Mouse (Mus musculus) right cerebral cortex, adult 18-20 months (tissue): ENCODE measurements at regions not wholly inside any gene's neighbourhood (a gene's known extent, or its start where the extent isn't known, plus 50 kb on each side); places are given as distances from the start of the nearest gene placed in this dataset.

Experiments used
- DNase-seq: peaks from one replicate; pipeline ENCODE4 v3.0.0; 2022; ENCODE audit warnings: mixed read lengths

DNA sequence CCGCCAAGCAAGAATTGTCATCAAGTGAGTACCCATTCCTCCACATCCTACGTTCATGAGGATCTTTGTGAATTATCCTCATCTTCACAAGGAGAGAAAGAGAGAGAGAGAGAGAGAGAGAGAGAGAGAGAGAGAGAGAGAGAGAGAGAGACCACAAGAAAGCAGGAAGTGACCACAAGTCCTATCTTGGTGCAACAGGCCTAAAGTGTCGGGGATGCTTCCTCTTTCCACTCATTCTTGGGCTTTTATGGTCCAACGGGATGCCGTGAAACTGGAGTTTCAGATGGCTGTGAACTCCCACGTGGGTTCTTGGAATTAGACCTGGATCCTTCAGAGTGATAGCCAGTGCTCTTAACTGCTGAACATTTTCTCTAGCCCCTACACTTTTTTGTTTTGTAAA, 53.1 kb upstream of the Rai14 start:
- DNase-seq = no peak

DNA sequence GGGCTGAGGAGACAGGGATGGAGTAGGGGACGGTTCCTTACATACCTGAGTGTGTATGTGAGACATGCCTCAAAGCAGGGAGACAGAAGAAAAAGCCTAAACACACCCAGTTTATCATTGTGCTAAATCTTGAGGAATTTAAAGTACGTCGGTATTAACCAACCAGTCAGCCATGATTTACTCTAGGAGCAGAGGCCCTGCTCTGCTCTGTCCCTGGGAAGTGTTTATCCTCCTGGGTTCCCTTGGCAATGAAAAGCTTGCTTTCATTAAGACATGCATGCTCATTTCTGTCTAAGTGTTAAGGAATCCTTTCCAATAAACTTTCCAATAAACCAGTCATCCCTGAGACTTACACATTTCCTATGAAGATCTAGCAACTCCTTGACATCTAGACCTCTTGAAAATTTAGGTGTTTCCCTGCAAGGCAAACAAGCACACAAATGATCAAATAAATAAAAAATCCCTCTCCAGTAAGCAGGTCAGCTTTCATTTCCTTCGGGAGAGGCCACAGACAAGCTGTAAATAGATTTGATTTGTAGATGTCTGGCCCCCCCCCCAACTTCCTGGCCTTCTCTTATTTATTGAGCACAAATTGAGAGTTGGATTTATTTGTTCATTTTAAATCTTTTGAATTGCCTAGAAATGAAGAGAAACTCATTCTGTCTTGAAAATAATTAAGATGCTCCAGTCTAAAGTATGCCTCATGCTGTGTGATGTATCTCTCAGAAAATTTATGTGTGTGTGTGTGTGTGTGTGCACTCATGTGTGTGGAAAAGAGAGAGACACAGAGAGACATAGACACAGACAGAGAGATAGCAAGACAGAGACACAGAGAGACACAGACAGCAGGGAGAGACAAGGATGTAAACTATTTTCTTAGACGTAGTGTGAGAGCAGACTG, 56.2 kb upstream of the Rai14 start:
- no peak for DNase-seq

DNA sequence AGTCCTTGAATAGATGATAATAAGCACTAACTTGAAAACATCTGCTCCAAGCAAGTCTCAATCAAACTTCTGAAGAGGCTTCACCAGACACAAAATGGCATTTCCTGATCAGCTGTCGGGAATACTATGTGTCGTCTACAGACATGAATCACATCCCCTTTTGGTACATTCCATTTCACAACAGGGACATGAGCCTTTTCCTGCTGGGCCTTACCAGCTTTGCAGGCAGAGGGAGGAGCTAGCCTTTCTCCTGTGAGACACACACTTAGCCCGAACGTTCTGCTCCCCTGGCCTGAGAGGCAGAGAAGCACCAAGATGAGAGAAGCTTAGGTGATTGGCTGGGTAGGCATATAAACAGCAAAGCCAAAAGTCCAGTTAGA, 56.9 kb upstream of the Rai14 start:
- no peak for DNase-seq

DNA sequence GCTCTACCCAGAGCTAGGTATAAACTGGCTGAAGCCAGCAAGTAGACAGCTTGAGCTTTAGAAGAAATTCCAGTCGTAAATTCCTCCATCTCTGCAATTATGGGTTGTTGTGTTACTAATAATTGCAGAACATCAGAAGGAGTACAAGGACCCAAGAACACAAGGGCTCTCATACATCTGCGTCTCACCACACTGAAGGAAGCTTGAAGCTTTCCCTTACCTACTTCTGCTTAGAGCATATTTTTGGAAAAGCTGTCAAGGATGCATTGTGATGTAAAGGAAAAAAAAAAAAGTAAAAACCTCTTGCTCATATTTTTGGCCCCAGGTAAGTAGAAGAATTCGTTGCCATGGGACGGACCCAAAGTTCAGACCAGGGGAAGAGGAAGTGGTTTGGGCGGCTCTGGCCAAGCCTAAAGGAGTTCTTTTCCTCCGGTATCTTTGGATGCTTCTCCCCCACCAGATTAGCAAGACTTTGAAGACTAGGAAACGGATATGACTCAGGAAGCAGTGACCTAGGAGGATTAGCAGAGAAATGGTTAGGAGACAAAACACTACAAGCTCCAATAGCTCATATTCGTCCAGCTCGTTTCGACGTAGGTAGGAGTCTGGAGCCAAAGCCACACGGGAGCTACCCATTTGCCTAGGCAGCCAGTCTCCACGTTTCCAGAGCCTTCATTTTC, 65.7 kb upstream of the Rai14 start:
- no peak for DNase-seq

- DNase-seq = no peak
These were observed 74.9 kb upstream of the Rai14 start for GRCm38 (mm10) chr15:10789371-10789770.

- DNase-seq = no peak
These were observed 76.6 kb upstream of the Rai14 start for GRCm38 (mm10) chr15:10790862-10791497.

DNA sequence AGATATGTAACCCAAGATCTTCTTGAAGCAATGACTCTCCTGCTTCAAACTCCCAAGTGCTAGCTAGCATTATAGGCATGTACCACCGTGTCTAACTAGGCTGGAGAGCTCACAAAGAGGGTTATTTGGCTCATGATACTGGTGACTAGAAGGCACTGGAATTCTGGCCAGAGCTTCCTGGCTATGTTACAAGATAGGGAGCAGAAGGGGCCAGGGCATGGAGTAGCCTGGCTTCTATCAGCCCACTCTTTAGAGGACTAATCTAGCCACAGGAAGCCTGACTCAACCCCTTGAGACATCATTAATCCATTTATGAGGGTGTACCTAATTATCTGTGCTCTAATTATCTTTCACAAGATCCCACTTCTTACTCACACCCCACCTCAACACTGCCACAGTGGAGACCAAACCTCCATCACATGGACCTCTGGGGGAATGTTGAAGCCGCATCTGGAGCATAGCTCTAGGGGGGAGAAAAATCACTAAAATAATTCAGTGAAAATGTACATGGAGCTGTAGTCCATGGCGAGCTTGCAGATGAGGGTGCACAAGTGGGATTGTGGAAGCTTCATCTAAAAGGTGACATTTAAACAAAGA, 77.2 kb upstream of the Rai14 start:
- no peak for DNase-seq

DNA sequence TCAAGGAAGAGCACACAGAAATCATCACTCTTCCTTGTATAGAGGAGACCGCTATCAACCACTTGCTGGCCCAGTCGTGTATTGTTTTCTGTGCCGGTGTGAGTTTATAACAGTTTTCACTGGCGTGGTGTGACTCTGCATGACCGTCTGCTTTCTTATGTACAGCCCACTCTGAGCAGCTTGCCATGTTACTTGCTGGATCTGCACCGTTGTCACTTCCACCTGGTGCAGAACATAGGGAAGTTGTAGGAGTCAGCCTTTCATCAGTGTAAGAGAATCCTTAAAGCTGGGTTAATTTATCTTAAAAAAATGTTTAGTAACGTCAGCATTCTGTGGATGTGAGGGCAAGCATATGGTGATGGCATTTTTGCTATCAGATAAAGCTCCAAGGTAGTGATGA, 77.7 kb upstream of the Rai14 start:
- no peak for DNase-seq

- no peak for DNase-seq
These were observed 80.8 kb upstream of the Rai14 start for GRCm38 (mm10) chr15:10795126-10795792.

DNA sequence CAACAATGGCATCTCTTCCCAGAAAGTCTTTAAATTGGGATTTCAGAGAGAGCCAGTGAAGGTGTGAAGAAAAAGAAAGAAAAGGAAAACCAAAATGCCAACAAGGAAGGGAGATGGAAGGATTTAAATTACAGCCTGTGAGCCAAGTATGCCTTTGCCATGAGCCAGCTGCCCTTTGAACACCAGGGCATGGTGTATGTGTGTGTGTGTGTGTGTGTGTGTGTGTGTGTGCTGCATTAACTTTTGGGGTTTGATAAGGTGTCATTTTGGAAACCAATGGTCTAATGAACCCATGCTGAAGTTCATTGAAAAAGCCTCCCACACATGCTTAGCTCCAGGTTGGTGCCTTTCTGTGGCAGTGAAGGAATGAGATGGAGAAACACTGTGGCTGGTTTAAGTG, 85.2 kb upstream of the Rai14 start:
- no peak for DNase-seq

DNA sequence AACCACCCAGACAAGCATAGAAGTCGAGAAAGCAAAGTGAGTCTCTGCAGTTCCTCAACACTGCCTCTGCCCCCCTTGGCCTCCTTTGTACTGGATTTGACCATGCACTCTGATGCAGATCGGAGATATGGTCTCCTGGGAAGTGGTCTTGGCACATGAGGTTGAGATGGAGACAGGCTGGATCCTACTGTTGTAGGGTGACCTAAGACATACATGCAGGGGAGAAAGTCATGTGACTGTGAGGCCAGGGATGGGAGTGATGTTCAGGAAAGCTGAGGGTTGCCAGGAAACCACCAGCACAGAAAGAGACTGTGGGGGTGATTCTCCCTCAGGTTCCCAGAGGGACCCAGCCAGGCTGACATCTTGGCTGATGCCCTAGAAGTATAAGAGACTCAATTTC, 99.8 kb upstream of the Rai14 start:
- no peak for DNase-seq

DNA sequence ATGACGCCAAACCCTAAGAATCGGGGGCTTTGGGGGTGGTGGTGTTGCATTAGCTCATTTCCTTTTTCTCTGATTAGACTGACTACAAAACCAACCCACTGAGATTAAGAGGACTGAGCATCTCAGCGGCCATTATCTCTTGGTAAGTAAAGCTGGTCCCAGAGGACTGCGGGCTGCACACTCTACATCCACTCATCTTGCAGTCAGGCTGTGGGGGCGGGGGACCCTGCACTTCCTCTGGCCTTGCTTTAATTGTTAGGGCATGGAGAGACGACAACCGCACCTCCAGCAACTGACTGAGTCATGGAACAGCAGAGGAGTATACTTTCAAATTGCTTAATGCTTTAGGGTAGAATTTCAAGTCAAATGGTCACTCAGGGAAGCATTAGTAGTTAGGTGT, 100.3 kb upstream of the Rai14 start:
- DNase-seq = no peak

GRCm38 (mm10) chr15:10816213-10816621, 101.8 kb upstream of the Rai14 start:
- peak; percentile 59 for DNase-seq

- peak; percentile 40 for DNase-seq
These were observed 103.8 kb upstream of the Rai14 start for GRCm38 (mm10) chr15:10818216-10818615.

DNA sequence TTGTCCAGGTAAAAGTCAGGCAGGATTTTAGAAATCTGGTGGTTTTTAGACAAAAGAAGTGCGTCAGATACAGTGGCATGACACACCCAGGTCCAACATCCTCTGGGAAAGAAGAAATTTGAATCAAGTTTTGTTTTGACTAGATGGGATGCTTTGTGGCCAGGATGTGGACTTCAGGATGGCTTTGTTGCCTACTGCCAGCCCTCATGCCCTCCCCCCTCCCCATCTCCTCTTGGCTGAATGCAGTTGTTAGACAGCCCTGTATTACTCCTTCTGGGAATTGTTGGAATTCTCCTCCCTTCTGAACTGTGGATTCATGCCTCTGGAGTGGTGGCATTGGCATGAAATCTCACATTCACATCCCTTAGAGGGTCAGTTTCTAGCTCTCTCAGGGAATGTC, 104.3 kb upstream of the Rai14 start:
- no peak for DNase-seq

DNA sequence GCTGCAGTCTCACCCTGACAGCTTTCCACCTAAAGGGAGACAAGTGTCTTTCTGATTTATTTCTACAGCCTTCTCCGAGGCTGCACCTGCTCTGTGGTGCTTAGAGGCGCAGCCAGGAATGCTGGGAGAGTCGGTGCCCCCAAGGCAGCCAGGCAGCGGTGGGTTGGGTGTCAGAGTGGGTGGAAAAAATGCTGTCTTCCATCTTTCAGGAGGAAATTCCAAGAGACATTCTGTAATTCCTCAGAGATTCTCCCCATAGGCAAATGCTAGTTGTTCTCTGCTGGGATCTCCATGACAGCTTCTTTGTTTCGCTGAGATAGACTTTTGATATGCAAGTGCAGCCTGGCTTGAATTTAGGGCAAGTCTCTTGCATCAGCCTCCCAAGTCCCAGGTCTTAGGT, 109.5 kb upstream of the Rai14 start:
- peak; percentile 63 for DNase-seq

DNA sequence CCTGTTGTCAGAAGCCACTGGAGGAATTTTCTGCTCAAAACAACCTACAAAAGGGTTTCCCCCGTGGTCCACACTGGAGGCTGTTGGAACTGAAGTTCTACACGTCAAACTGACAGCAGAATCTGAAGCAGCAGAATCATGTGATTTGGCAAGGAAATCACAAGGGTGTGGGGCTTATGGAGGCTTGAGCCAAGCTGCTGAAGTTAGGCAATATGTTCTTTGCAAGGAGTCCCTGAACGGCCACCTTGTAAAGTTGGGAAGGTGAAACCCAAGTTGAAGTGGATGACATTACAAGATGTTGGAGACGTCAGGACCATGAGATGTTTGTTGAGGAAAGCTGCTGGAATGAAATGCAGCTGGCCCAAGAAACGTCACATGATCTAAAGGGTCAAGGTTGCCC, 115.2 kb upstream of the Rai14 start:
- DNase-seq = no peak

DNA sequence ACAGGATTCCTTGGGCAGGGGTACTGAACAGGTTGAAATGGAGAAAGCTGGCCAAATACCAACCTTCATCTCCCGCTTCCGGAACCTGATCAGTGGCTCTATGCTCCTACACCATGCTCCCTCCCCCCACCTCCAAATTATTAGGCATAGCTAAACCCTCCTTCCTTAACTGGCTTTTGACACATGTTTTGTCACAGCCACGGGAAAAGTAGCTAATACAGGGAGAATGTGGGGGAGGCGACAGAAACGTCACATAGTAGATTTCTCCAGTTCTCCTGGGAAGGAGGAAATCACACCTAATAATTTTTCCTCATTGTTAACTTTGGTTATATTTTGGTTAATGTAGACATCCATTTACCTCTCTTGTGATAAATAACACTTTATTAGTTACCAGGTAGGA, 116.1 kb upstream of the Rai14 start:
- no peak for DNase-seq

- DNase-seq = no peak
These were observed 116.7 kb upstream of the Rai14 start for GRCm38 (mm10) chr15:10831106-10831505.

DNA sequence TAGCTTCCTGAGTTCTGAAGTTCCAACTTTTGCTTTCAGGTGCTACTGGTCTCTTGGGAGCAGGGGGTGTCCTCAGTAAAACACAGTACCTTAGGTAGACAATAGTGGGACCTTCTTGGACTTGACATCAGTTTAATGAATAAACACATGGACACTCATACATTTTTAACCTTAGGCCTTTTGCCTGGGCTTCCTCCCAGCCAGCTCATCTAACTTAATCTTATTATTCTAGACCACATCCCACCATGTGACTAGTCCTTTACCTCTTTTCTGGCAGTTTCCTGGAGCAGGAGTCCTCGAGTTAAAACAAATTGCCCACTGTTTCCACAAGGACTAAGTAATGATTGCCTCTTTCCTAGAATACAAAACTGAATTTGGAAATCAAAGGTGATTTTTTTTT, 117.9 kb upstream of the Rai14 start:
- no peak for DNase-seq

- no peak for DNase-seq
These were observed 118.1 kb upstream of the C1qtnf3 start for GRCm38 (mm10) chr15:10833866-10834571.

GRCm38 (mm10) chr15:10838584-10839288, 113.4 kb upstream of the C1qtnf3 start:
- DNase-seq = no peak
